Mouse (Mus musculus): ENCODE measurements around the gene Foxm1.

- TF ChIP-seq CTCF (IDR thresholded peaks at IDR 0.05; ENCODE audit: low read depth) = no peak
- no peak for TF ChIP-seq EP300 (IDR thresholded peaks at IDR 0.05; ENCODE audit: low read depth)
These were observed 35.0 kb downstream of the Foxm1 start for GRCm38 (mm10) chr6:128397574-128398261.

All from liver, postnatal 0 days (tissue).